Mouse (Mus musculus): ENCODE measurements around the gene Lrrc4c. TPM values are rescaled to one million over a fixed set of nuclear protein-coding genes. Genes with fewer than 3 reads are reported as not detected.

Gene Lrrc4c
- polyA plus RNA-seq, 1 experiment from 2014 or later: 0.19 TPM

DNA sequence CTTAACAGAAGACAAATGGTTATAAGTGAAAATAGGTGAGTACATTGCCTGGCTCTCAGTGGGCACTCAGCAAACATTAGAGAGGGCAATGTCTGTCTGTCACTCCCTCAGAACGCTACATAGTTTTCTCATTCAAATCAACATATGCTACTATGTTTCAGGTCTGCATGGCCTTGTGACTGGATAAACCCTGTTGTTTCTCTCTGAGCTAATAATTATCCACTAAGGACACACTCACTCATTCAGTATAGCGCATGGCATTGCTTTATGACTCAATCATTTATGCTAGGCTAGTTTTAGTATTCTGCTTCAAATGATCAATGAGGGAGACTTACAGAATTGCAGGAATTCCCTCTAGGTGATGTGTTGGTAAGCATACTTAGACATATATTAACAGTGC, 1292.6 kb downstream of the Lrrc4c start:
- H3K4me3 ChIP-seq (ENCODE audit: low read depth, low read length): no peak overlapping the region
- H3K9me3 ChIP-seq (replicated peaks; ENCODE audit: control insufficient read depth, low read length): no peaks in the 10 kb centered on the region
- H3K4me2 ChIP-seq: no peak overlapping the region
- WGBS (ENCODE audit: insufficient replicate concordance): 77% methylated on average over 2 of the region's 2 CpGs
- no peaks in the 10 kb centered on the region for H3K36me3 ChIP-seq (ENCODE audit: control insufficient read depth, insufficient read depth, low read length)
- H3K4me1 ChIP-seq (ENCODE audit: control insufficient read depth, insufficient read depth, low read length): no peaks in the 10 kb centered on the region
- H3K27ac ChIP-seq (ENCODE audit: low read depth, low read length): no peak overlapping the region
- no peak for ATAC-seq (replicated peaks; ENCODE audit: insufficient number of reproducible peaks, low FRiP score, low TSS enrichment)
- no peak overlapping the region for H3K9ac ChIP-seq (ENCODE audit: low read depth, low read length)
- H3K27me3 ChIP-seq (ENCODE audit: control insufficient read depth, insufficient read depth, low read length): no peaks in the 10 kb centered on the region

DNA sequence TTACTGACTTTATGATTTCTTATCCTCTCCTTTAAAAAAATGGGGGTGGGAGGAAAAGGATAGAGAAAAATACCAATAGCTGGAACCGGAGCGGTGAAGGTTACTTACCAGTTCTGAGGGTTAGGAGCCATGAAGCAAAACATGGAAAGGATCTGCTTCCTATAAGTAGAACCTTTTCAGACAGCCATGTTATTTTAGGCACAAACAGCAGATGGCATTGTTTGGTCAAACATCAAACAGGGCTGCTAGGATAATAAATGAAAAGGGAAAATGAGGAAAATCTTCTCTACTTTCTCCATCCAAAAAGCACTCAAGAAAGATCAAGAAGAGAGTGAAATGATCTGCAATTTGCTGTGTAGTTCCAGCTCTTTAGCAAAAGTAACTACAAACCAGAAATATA, 1296.8 kb downstream of the Lrrc4c start:
- H3K9ac ChIP-seq (ENCODE audit: low read depth, low read length): no peak overlapping the region
- H3K27me3 ChIP-seq (ENCODE audit: control insufficient read depth, insufficient read depth, low read length): no peaks in the 10 kb centered on the region
- H3K4me3 ChIP-seq (ENCODE audit: low read depth, low read length): no peak overlapping the region
- H3K27ac ChIP-seq (ENCODE audit: low read depth, low read length): no peak overlapping the region
- no peak overlapping the region for H3K4me2 ChIP-seq
- no peak for ATAC-seq (replicated peaks; ENCODE audit: insufficient number of reproducible peaks, low FRiP score, low TSS enrichment)
- H3K4me1 ChIP-seq (ENCODE audit: control insufficient read depth, insufficient read depth, low read length): no peaks in the 10 kb centered on the region
- 80% methylated on average over 2 of the region's 2 CpGs for WGBS (ENCODE audit: insufficient replicate concordance)
- H3K36me3 ChIP-seq (ENCODE audit: control insufficient read depth, insufficient read depth, low read length): no peaks in the 10 kb centered on the region
- H3K9me3 ChIP-seq (replicated peaks; ENCODE audit: control insufficient read depth, low read length): no peaks in the 10 kb centered on the region

DNA sequence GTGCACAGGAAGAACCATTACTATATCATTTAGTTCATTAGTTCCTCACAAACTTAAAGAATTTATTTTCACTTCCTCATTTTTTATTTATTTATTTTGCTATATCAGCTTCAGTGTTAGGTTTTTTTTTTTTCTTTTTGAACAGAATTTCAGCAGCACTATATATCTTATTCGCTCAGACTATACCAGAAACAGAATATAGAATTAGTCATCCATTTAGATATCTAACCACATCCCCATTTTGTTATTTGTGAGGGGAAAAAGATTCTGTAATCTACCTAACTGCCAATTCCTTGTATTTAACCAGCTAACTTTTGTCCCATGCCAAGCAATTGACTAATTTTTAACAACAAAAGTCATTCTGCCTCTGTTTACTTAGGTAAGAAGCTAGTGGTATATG, 1300.6 kb downstream of the Lrrc4c start:
- no peak overlapping the region for H3K4me3 ChIP-seq (ENCODE audit: low read depth, low read length)
- WGBS (ENCODE audit: insufficient replicate concordance): 77% methylated on average over 1 of the region's 1 CpGs
- H3K9ac ChIP-seq (ENCODE audit: low read depth, low read length): no peak overlapping the region
- H3K4me1 ChIP-seq (ENCODE audit: control insufficient read depth, insufficient read depth, low read length): no peaks in the 10 kb centered on the region
- H3K4me2 ChIP-seq: no peak overlapping the region
- H3K9me3 ChIP-seq (replicated peaks; ENCODE audit: control insufficient read depth, low read length): no peaks in the 10 kb centered on the region
- no peaks in the 10 kb centered on the region for H3K27me3 ChIP-seq (ENCODE audit: control insufficient read depth, insufficient read depth, low read length)
- no peaks in the 10 kb centered on the region for H3K36me3 ChIP-seq (ENCODE audit: control insufficient read depth, insufficient read depth, low read length)
- no peak overlapping the region for H3K27ac ChIP-seq (ENCODE audit: low read depth, low read length)
- ATAC-seq (replicated peaks; ENCODE audit: insufficient number of reproducible peaks, low FRiP score, low TSS enrichment): no peak

DNA sequence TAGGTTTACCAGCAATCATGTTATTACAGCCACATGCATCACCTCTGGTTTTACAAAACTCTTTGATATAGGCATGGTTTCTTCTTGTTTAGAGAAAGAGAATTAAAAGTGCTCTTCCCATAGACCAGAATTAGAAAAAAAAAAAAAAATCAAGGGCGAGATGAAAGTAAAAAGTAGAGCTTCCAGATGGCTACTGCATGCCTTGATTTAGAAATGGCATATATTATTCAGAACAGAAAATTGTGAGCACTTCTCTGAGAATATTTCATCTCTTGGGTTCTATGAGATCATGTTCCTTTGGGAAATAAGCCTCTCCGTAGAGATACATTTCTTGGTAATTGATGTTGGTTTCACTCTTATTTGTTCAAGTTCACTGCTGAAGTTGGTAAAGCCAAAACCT, 1322.0 kb downstream of the Lrrc4c start:
- H3K4me3 ChIP-seq (ENCODE audit: low read depth, low read length): no peak overlapping the region
- WGBS (ENCODE audit: insufficient replicate concordance): 80% methylated on average over 2 of the region's 2 CpGs
- H3K9me3 ChIP-seq (replicated peaks; ENCODE audit: control insufficient read depth, low read length): no peaks in the 10 kb centered on the region
- no peak overlapping the region for H3K9ac ChIP-seq (ENCODE audit: low read depth, low read length)
- no peak for ATAC-seq (replicated peaks; ENCODE audit: insufficient number of reproducible peaks, low FRiP score, low TSS enrichment)
- H3K36me3 ChIP-seq (ENCODE audit: control insufficient read depth, insufficient read depth, low read length): no peaks in the 10 kb centered on the region
- H3K27me3 ChIP-seq (ENCODE audit: control insufficient read depth, insufficient read depth, low read length): no peaks in the 10 kb centered on the region
- H3K4me2 ChIP-seq: no peak overlapping the region
- no peaks in the 10 kb centered on the region for H3K4me1 ChIP-seq (ENCODE audit: control insufficient read depth, insufficient read depth, low read length)
- H3K27ac ChIP-seq (ENCODE audit: low read depth, low read length): no peak overlapping the region

DNA sequence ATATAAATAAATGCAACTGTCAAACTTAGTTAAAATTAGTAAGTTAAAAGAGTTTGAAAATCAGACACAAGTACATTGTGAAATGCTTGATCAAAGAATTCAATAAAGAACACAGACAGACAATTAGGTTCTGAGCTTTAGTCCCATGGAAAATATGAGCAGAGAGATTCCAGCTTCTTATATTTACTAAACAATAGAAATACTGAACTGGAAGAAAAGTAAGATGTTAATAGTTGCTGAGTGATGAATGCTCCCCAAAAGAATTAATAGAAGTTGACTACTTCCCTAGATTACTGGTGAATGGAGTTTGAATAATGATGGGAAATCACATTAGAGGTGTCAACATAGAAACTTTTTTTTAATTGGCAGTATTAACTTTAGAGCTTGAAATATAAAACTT, 1323.7 kb downstream of the Lrrc4c start:
- Histone ChIP-seq H3K4me2 (no peak overlapping the region), H3K27ac (ENCODE audit: low read depth, low read length) (no peak overlapping the region), H3K9me3 (replicated peaks; ENCODE audit: control insufficient read depth, low read length) (no peaks in the 10 kb centered on the region), H3K36me3 (ENCODE audit: control insufficient read depth, insufficient read depth, low read length) (no peaks in the 10 kb centered on the region), H3K27me3 (ENCODE audit: control insufficient read depth, insufficient read depth, low read length) (no peaks in the 10 kb centered on the region), H3K9ac (ENCODE audit: low read depth, low read length) (no peak overlapping the region), H3K4me3 (ENCODE audit: low read depth, low read length) (no peak overlapping the region), H3K4me1 (ENCODE audit: control insufficient read depth, insufficient read depth, low read length) (no peaks in the 10 kb centered on the region)
- ATAC-seq (replicated peaks; ENCODE audit: insufficient number of reproducible peaks, low FRiP score, low TSS enrichment): no peak

DNA sequence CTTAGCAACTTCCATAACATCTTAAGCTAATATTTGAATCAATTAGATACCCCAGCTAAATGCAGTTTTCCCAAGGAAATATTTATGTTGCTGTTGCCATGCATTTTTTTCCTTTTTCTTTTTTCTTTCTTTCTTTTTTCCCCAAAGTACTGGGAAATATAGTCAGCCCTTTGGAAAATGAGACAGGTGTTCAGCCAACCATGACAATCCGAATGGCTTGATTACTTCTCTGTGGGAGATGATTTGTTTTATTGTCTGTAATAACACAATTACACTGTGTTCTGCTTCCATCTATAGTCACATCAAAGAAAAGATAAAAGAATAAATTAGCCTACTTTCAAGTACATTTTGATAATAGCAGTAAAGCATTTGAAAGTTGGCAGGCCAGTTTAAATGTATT, 1334.7 kb downstream of the Lrrc4c start:
- WGBS (ENCODE audit: insufficient replicate concordance): 72% methylated on average over 1 of the region's 1 CpGs
- no peak overlapping the region for H3K27ac ChIP-seq (ENCODE audit: low read depth, low read length)
- no peaks in the 10 kb centered on the region for H3K4me1 ChIP-seq (ENCODE audit: control insufficient read depth, insufficient read depth, low read length)
- ATAC-seq (replicated peaks; ENCODE audit: insufficient number of reproducible peaks, low FRiP score, low TSS enrichment): no peak
- no peak overlapping the region for H3K4me3 ChIP-seq (ENCODE audit: low read depth, low read length)
- H3K9me3 ChIP-seq (replicated peaks; ENCODE audit: control insufficient read depth, low read length): 0 out of 2 replicates have a peak, but pooled peaks cover 3% of the 10 kb centered on the region
- no peak overlapping the region for H3K4me2 ChIP-seq
- no peaks in the 10 kb centered on the region for H3K27me3 ChIP-seq (ENCODE audit: control insufficient read depth, insufficient read depth, low read length)
- H3K36me3 ChIP-seq (ENCODE audit: control insufficient read depth, insufficient read depth, low read length): no peaks in the 10 kb centered on the region
- no peak overlapping the region for H3K9ac ChIP-seq (ENCODE audit: low read depth, low read length)

Small RNAs within 50 kb of the gene (microRNA-seq; reads per million reads assigned to microRNA genes)
- not detected for gene Gm44320 (ENCODE audit: borderline number of aligned reads)

All from heart, embryonic 11.5 days (tissue).